Mouse (Mus musculus) ES-Bruce4 (cell line): ENCODE data around the gene Hyal2. TPM values are rescaled to one million over a fixed set of nuclear protein-coding genes. Genes with fewer than 3 reads are reported as not detected.
A peak's percentile ranks its signal among the peaks of the same experiment; 100 is the strongest.

Experiments
- H3K27ac ChIP-seq: 2 replicates; pipeline ENCODE4 v1.5.1; 2012; ENCODE audit warnings: low read length, inconsistent platforms; ENCODE audit not compliant: insufficient read depth
- H3K27me3 ChIP-seq: 2 replicates; pipeline ENCODE4 v1.6.1; 2012; ENCODE audit warnings: mild to moderate bottlenecking, low read length, inconsistent platforms; ENCODE audit not compliant: control insufficient read depth, poor library complexity, insufficient read depth, severe bottlenecking
- H3K36me3 ChIP-seq: 2 replicates; pipeline ENCODE4 v1.6.1; 2012; ENCODE audit warnings: inconsistent platforms, mild to moderate bottlenecking, low read length, moderate library complexity; ENCODE audit not compliant: control insufficient read depth, poor library complexity, insufficient read depth, severe bottlenecking
- H3K4me1 ChIP-seq: one replicate; pipeline ENCODE4 v1.8.1; 2011; ENCODE audit warnings: low read length; ENCODE audit not compliant: control insufficient read depth, insufficient read depth
- H3K4me3 ChIP-seq: 2 replicates; pipeline ENCODE4 v1.5.1; 2011; ENCODE audit warnings: low read depth, mild to moderate bottlenecking, low read length
- H3K9ac ChIP-seq: 2 replicates; pipeline ENCODE4 v1.6.1; 2012; ENCODE audit warnings: low read depth, mild to moderate bottlenecking, inconsistent platforms; ENCODE audit not compliant: poor library complexity, severe bottlenecking
- H3K9me3 ChIP-seq: replicated peaks from 2 replicates; pipeline ENCODE4 v1.6.1; 2012; ENCODE audit warnings: mild to moderate bottlenecking, low read length, inconsistent platforms; ENCODE audit not compliant: control insufficient read depth, poor library complexity, insufficient read depth, severe bottlenecking
- CTCF ChIP-seq: IDR thresholded peaks from one replicate; pipeline ENCODE4 v1.8.1; 2011; ENCODE audit warnings: low read depth, low read length
- EP300 ChIP-seq: IDR thresholded peaks from 2 replicates; pipeline ENCODE4 v1.6.1; 2011; ENCODE audit warnings: low read depth, low read length; ENCODE audit not compliant: insufficient read depth
- POLR2A ChIP-seq: IDR thresholded peaks from one replicate; pipeline ENCODE4 v1.8.1; 2011; ENCODE audit warnings: low read length; ENCODE audit not compliant: insufficient read depth
- polyA plus RNA-seq: library from polyadenylated mRNA; stranded (reverse); fragments of >200 nt; gene quantifications from 2 replicates; pipeline ENCODE4 v1.2.4, GENCODE M21; 2011; ENCODE audit warnings: low read depth; ENCODE audit not compliant: missing spikeins, insufficient read depth, insufficient read length

The Hyal2 gene
- polyA plus RNA-seq, 1 experiment = 38.7 TPM

DNA sequence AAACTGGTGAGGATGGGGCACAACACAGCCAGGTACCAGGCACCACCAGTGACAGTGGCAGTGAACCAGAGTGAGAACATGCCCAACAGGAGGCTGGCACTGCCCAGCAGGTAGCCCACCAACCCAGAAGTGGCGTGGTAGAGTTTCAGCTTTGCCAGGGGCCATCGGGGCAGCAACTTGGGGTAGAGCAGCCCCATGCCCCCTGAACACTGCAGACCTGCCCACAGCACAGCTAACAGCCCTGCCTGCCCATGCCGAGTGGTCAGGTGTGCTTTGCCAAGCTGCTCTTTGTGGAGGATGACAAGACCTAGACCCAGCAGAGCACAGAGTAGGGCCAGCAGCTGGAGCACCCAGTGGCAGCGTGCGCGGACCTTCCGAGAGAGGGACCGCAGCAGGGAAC lies 27.8 kb upstream of the Hyal2 start:
- Histone ChIP-seq H3K9me3 (no peaks in the 10 kb centered on the region), H3K4me1 (no peaks in the 10 kb centered on the region), H3K27ac (no peak overlapping the region), H3K27me3 (no peaks in the 10 kb centered on the region), H3K36me3 (peaks cover 10% of the 10 kb centered on the region), H3K9ac (no peak overlapping the region), H3K4me3 (no peak overlapping the region)
- no peak for TF ChIP-seq CTCF
- TF ChIP-seq POLR2A = no peak
- TF ChIP-seq EP300 = no peak

DNA sequence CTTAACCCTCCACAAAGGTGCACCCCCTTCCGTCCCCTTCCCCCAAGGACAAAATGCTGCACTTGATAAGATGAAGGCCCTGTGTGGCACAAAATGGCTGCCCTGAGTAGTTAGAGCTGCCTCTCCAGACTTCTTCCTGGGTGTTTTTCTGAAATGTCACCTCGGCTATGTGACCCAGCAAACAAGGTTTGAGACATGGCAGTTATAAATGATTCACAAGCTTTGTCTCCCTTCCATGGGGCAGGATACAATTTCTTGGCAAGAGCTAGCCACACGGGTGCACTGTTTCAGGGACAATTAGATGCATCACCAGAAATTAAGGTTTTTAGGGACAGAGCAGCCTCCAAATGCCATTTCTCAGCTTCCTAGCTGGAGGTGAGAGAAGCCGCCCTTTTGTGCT lies 27.3 kb upstream of the Hyal2 start:
- no peak overlapping the region for H3K9ac ChIP-seq
- TF ChIP-seq CTCF = no peak
- no peak for TF ChIP-seq EP300
- no peak for TF ChIP-seq POLR2A
- no peaks in the 10 kb centered on the region for H3K27me3 ChIP-seq
- no peak overlapping the region for H3K27ac ChIP-seq
- no peaks in the 10 kb centered on the region for H3K4me1 ChIP-seq
- no peaks in the 10 kb centered on the region for H3K9me3 ChIP-seq
- peaks cover 10% of the 10 kb centered on the region for H3K36me3 ChIP-seq
- no peak overlapping the region for H3K4me3 ChIP-seq

- Histone ChIP-seq H3K27ac (no peak overlapping the region), H3K4me3 (peak overlapping the region; percentile 98), H3K36me3 (peaks cover 10% of the 10 kb centered on the region), H3K9me3 (no peaks in the 10 kb centered on the region), H3K27me3 (no peaks in the 10 kb centered on the region), H3K9ac (no peak overlapping the region), H3K4me1 (no peaks in the 10 kb centered on the region)
- TF ChIP-seq POLR2A = no peak
- TF ChIP-seq EP300 = no peak
- no peak for TF ChIP-seq CTCF
These were observed 26.7 kb upstream of the Hyal2 start for GRCm38 (mm10) chr9:107541005-107541404.

DNA sequence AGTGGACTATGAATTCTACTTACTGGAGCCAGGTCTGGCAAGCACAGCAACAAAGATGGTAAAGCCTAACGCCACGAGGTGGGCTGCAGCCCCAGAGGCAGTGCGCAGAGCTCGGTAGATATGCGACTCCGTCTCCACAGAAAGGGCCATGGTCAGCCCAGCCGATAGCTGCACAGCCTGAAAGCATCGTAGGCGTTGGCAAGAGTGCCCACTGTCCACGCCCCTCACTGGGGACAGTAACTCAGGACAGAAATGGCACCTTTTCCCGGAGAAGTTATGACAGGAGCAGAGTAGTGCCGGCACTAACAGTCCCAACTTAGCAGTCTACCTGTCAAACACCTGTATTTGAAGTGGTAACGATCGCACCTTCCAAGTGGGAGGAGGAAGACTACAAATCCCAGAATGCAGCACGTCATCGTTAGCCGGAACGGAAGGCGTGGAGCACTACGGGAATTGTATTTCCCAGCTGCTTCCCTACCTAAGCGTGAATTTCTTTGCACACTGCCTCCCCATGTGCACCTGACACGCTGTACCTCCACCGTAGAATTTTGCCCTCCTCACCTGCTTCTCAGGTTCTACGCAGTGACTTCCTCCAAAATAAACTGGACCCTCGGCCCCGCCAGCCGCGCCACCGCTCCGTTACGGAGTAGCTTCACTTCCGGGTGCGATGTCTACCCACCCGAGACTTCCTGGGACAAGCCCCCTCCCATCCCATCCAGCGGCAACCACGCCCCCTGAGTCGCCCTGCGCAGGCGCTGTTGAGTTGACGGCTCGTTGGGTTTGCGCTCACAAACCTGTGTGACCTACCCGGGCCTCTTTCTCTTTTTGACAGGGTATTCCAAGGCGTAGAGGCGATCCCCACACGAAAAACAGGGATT lies 26.0 kb upstream of the Hyal2 start, which contains the start of the genes Cyb561d2 and Nprl2:
Gene Cyb561d2 (minus strand): TSS at position 720 of the 878 bp plus-strand sequence.
Gene Nprl2 (plus strand): TSS at position 753 of the 878 bp plus-strand sequence.
- Histone ChIP-seq H3K9ac (peak within 1 kb of the TSS; percentile 60), H3K27ac (no peak within 1 kb of the TSS), H3K36me3 (peaks cover 10% of the 10 kb centered on the region), H3K4me3 (peak within 1 kb of the TSS; percentile 98), H3K9me3 (no peaks in the 10 kb centered on the region), H3K27me3 (no peaks in the 10 kb centered on the region), H3K4me1 (no peaks in the 10 kb centered on the region)
- TF ChIP-seq CTCF (no peak), EP300 (no peak), POLR2A (no peak)

- Histone ChIP-seq H3K4me3 (peak overlapping the region; percentile 98), H3K9ac (peak overlapping the region; percentile 60), H3K27ac (no peak overlapping the region), H3K36me3 (peaks cover 10% of the 10 kb centered on the region), H3K4me1 (no peaks in the 10 kb centered on the region), H3K9me3 (no peaks in the 10 kb centered on the region), H3K27me3 (no peaks in the 10 kb centered on the region)
- TF ChIP-seq EP300 (no peak), POLR2A (no peak), CTCF (no peak)
These were observed 25.4 kb upstream of the Hyal2 start for GRCm38 (mm10) chr9:107542352-107542686.

DNA sequence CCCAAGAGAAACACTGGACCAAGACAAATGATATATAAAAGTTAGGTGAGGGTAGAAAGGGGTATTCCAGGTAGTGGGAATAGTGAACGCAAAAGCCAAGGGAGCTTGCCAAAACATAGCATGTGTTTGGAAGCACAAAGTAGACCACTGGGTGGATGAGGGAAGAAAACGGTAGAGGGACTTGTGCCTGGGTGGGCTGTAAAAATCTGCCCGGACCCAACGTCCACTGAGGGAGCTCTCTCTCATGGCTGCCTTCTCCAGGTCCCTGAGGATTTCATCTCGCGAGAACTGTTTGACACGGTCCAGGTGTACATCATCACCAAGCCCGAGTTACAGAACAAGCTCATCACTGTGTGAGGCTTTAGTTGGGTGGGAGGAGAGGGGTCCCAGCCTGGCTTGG lies 25.0 kb upstream of the Hyal2 start:
- Histone ChIP-seq H3K36me3 (peaks cover 10% of the 10 kb centered on the region), H3K9me3 (no peaks in the 10 kb centered on the region), H3K27me3 (no peaks in the 10 kb centered on the region), H3K4me3 (peak overlapping the region; percentile 98), H3K4me1 (no peaks in the 10 kb centered on the region), H3K9ac (peak overlapping the region; percentile 60), H3K27ac (no peak overlapping the region)
- TF ChIP-seq CTCF = no peak
- TF ChIP-seq POLR2A = no peak
- TF ChIP-seq EP300 = no peak
